Mouse (Mus musculus) left cerebral cortex, adult 6 months (tissue): ENCODE data around the gene Oas1g. TPM values are rescaled to one million over a fixed set of nuclear protein-coding genes. Genes with fewer than 3 reads are reported as not detected.

ENCODE experiments used
- long read RNA-seq, 2 experiments: library from polyadenylated mRNA; unstranded; transcript quantifications; one replicate each; pipeline ENCODE4 v2.0.0; 2019 to 2020
- polyA plus RNA-seq: library from polyadenylated mRNA; unstranded; fragments of <200 nt; fragmentation: Nextera tagmentation; gene quantifications from 2 replicates; pipeline ENCODE4 v1.2.3, GENCODE M21; 2021

Gene Oas1g
- polyA plus RNA-seq, result 0.28 and 0.29 TPM in 2 replicates
- long read RNA-seq, experiment 1, result 0 reads
- long read RNA-seq, experiment 2, partial matches to known transcripts, result 0 of 1 reads
- long read RNA-seq, experiment 2, other reads (novel, unspliced or antisense), result 1 of 1 reads

GRCm38 (mm10) chr5:120887413-120887812, at the start of gene Oas1g:
Oas1g (minus strand) TSS chr5:120887613.

GRCm38 (mm10) chr5:120914204-120914603, 26.8 kb upstream of the Oas1g start, which contains the start of gene Oas1d:
Oas1d (plus strand) TSS chr5:120914536.

GRCm38 (mm10) chr5:120906791-120907733, 19.6 kb upstream of the Oas1g start, which contains the start of gene Oas1a:
Oas1a (minus strand) TSS chr5:120907521.

GRCm38 (mm10) chr5:120861121-120861520, 26.3 kb downstream of the Oas1g start, which contains the start of gene Oas1h:
Oas1h (plus strand) TSS chr5:120861421.

GRCm38 (mm10) chr5:120847067-120847466, 40.3 kb downstream of the Oas1g start, which contains the start of gene Oas1f:
Oas1f (plus strand) TSS chr5:120847367.

Other genes with a start within 250 kb of the Oas1g start
- 39.3 and 44.9 TPM in 2 replicates for gene Rasal1, start 238.8 kb downstream of the Oas1g start, polyA plus RNA-seq
- gene Dtx1, start 175.7 kb downstream of the Oas1g start, polyA plus RNA-seq, result 20.8 and 24.2 TPM in 2 replicates
- 0.06 and 0.13 TPM in 2 replicates for gene Oas2, start 137.8 kb downstream of the Oas1g start, polyA plus RNA-seq
- 0.04 and 0.10 TPM in 2 replicates for gene Oas3, start 110.0 kb downstream of the Oas1g start, polyA plus RNA-seq
- not detected in 2 replicates for gene Oas1e, start 92.1 kb downstream of the Oas1g start, polyA plus RNA-seq
- 0.45 and 0.86 TPM in 2 replicates for gene Oas1c, start 75.1 kb downstream of the Oas1g start, polyA plus RNA-seq
- not detected in 2 replicates for gene Oas1f, start 40.2 kb downstream of the Oas1g start, polyA plus RNA-seq
- not detected in 2 replicates for gene Oas1h, start 26.2 kb downstream of the Oas1g start, polyA plus RNA-seq
- gene Oas1a, start 19.9 kb upstream of the Oas1g start, polyA plus RNA-seq, result 1.1 and 1.2 TPM in 2 replicates
- not detected in 2 replicates for gene Oas1d, start 26.9 kb upstream of the Oas1g start, polyA plus RNA-seq
- 93.8 and 123 TPM in 2 replicates for gene Rph3a, start 122.5 kb upstream of the Oas1g start, polyA plus RNA-seq